Mouse (Mus musculus) forebrain, embryonic 14.5 days (tissue): ENCODE measurements around the gene Mal. TPM values are rescaled to one million over a fixed set of nuclear protein-coding genes. Genes with fewer than 3 reads are reported as not detected.

Experiments used
- ATAC-seq: fragments of 200-750 bp; cut with Nextera tagmentation; 2 replicates; pipeline ENCODE4 v1.8.0; 2017; ENCODE audit warnings: mild to moderate bottlenecking, moderate library complexity
- DNase-seq: peaks from one replicate; pipeline ENCODE4 v3.0.0-alpha.2; 2015; ENCODE audit warnings: low spot score
- H3K27ac ChIP-seq: fragments of 300-500 bp; sonication (generic); 2 replicates; pipeline ENCODE4 v1.5.1; 2014; ENCODE audit warnings: low read depth, mild to moderate bottlenecking, control low read depth, low read length, moderate library complexity
- H3K27me3 ChIP-seq: fragments of 300-500 bp; sonication (generic); replicated peaks from 2 replicates; pipeline ENCODE4 v1.6.1; 2014; ENCODE audit warnings: low read length, control low read depth, mixed read lengths; ENCODE audit not compliant: control insufficient read depth, insufficient read depth
- H3K36me3 ChIP-seq: fragments of 300-500 bp; sonication (generic); 2 replicates; pipeline ENCODE4 v1.6.1; 2014; ENCODE audit warnings: low read length, control low read depth; ENCODE audit not compliant: control insufficient read depth, insufficient read depth
- H3K4me1 ChIP-seq: fragments of 300-500 bp; sonication (generic); 2 replicates; pipeline ENCODE4 v1.6.1; 2014; ENCODE audit warnings: antibody characterized with exemption, low read length, control low read depth; ENCODE audit not compliant: control insufficient read depth, insufficient read depth
- H3K4me2 ChIP-seq: fragments of 300-500 bp; sonication (generic); 2 replicates; pipeline ENCODE4 v1.6.1; 2014; ENCODE audit warnings: mild to moderate bottlenecking, control low read depth, low read length
- H3K4me3 ChIP-seq: fragments of 300-500 bp; sonication (generic); 2 replicates; pipeline ENCODE4 v1.5.1; 2014; ENCODE audit warnings: low read depth, low read length, control low read depth
- H3K9ac ChIP-seq: fragments of 300-500 bp; sonication (generic); 2 replicates; pipeline ENCODE4 v1.6.1; 2014; ENCODE audit warnings: mild to moderate bottlenecking, low read length, control low read depth, moderate library complexity
- H3K9me3 ChIP-seq: fragments of 300-500 bp; sonication (generic); replicated peaks from 2 replicates; pipeline ENCODE4 v1.6.1; 2016; ENCODE audit warnings: low read length, control low read depth, mixed read lengths; ENCODE audit not compliant: control insufficient read depth
- WGBS: fragments of 180-500 bp; shearing (Covaris S2); extraction: QIAGEN DNeasy Blood & Tissue Kit; methylation state at CpG from one replicate; pipeline ENCODE4 v1.1.7; 2014; 5-methylcytosine and 5-hydroxymethylcytosine counted together
- polyA plus RNA-seq: library from polyadenylated mRNA; unstranded; fragments of >200 nt; fragmentation: Nextera tagmentation; extraction: Ambion mirVana; gene quantifications from 2 replicates; pipeline ENCODE4 v1.2.1, GENCODE M21; 2014

Gene Mal
- polyA plus RNA-seq, 1 experiment from 2014 or later = 0.80 TPM

DNA sequence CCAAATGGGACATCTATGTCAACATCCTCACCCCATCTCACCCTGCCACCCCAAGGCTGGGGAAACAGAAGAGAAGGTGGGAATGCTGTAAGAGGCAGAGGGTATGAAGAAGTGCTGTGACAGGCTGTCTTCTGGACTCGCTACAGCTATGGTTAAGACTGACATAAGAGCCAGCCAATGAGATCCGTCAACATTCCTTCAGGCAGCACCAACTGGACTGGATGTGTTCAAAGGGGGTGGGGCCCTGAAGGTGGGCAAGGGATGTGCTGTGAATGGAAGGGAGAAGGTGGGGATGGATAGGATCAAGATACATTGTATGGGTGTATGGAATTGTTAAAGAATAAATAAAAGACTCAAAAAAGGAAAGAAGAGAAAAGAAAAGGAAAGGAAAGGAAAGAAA lies 23.9 kb downstream of the Mal start:
- H3K27me3 ChIP-seq = no peaks in the 10 kb centered on the region
- no peak overlapping the region for H3K4me2 ChIP-seq
- ATAC-seq (no peak), DNase-seq (no peak)
- no peaks in the 10 kb centered on the region for H3K36me3 ChIP-seq
- H3K4me1 ChIP-seq = no peaks in the 10 kb centered on the region
- no peak overlapping the region for H3K4me3 ChIP-seq
- WGBS = 73% methylated on average over 2 of the region's 2 CpGs
- H3K27ac ChIP-seq = no peak overlapping the region
- H3K9ac ChIP-seq = no peak overlapping the region
- H3K9me3 ChIP-seq = no peaks in the 10 kb centered on the region

DNA sequence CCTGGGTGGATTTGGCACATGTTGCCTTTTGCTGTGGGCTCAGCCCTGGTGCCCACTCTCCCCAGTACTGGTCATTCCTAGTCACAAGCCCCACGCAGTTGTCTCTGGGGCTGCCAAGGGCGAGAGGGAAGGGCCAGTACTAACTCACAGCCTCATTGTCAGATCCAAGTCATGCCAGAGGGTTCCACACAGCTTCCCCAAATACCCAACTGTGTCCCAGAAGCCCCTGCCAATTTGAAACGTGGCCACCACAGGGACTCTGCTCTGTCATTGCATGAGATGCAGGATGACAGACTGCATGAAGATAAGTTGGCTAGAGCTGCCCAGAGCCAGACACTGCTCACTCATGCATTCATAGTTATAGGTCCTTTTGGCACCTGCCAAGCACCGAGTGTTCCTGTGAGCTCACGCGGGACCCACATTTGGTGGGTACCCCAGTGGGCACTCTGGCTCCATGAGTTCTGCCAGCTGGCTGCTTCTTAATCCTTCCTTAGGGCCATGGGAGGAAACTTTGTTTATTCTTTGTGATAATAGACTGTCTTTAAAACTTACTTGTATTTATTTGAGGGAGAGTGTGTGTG lies 28.4 kb downstream of the Mal start:
- Histone ChIP-seq H3K4me2 (no peak overlapping the region), H3K27ac (no peak overlapping the region), H3K9ac (no peak overlapping the region), H3K4me1 (no peaks in the 10 kb centered on the region), H3K4me3 (no peak overlapping the region), H3K9me3 (no peaks in the 10 kb centered on the region), H3K36me3 (no peaks in the 10 kb centered on the region), H3K27me3 (no peaks in the 10 kb centered on the region)
- WGBS = 78% methylated on average over 6 of the region's 6 CpGs
- DNase-seq (peak; percentile 8), ATAC-seq (no peak)

DNA sequence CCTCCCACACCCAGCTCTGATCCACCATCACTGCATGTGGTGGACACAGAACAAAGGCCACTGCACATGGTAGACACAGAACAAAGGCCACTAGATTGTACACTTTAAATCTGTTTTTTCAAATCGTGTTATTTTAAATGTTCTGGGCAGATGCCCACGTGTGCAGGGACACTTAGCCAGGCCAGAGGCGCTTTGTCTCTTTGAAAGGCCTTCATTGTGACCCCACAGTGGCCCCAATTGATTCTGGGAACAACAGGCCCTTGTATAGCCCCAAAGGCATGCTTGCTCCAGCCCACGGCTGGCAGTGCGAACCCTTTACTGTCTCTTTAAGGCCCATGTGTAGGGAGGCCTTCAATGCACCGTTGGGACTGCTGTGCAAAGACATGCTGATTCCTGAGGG lies 29.1 kb downstream of the Mal start:
- no peak overlapping the region for H3K4me3 ChIP-seq
- H3K9ac ChIP-seq = no peak overlapping the region
- no peak overlapping the region for H3K27ac ChIP-seq
- 48% methylated on average over 6 of the region's 6 CpGs for WGBS
- H3K9me3 ChIP-seq = no peaks in the 10 kb centered on the region
- H3K4me1 ChIP-seq = no peaks in the 10 kb centered on the region
- no peaks in the 10 kb centered on the region for H3K27me3 ChIP-seq
- ATAC-seq (no peak), DNase-seq (no peak)
- no peak overlapping the region for H3K4me2 ChIP-seq
- H3K36me3 ChIP-seq = no peaks in the 10 kb centered on the region

DNA sequence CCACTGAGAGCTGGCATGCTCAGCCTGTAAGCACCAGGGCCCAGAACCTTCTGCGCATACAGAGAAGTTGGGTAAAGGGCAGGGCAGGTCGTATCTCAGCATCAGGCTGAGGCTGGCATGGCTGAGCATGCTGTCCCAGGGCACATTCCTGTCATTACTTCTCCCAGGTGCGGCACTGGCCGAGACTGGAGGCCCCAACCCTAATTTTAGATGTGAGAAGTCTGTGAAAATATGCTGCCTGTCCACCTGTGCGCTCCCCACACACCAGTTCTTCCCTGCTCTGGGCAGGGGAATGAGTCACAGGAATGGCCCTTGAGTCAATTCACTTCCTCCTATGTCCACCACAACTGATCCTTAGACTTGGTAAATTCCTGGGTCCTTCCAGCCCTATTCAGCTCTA lies 30.8 kb downstream of the Mal start:
- no peaks in the 10 kb centered on the region for H3K4me1 ChIP-seq
- H3K9me3 ChIP-seq = no peaks in the 10 kb centered on the region
- H3K36me3 ChIP-seq = no peaks in the 10 kb centered on the region
- H3K27me3 ChIP-seq = no peaks in the 10 kb centered on the region
- no peak overlapping the region for H3K27ac ChIP-seq
- H3K4me3 ChIP-seq = no peak overlapping the region
- H3K4me2 ChIP-seq = no peak overlapping the region
- ATAC-seq (no peak), DNase-seq (no peak)
- H3K9ac ChIP-seq = no peak overlapping the region
- WGBS = 86% methylated on average over 5 of the region's 5 CpGs

DNA sequence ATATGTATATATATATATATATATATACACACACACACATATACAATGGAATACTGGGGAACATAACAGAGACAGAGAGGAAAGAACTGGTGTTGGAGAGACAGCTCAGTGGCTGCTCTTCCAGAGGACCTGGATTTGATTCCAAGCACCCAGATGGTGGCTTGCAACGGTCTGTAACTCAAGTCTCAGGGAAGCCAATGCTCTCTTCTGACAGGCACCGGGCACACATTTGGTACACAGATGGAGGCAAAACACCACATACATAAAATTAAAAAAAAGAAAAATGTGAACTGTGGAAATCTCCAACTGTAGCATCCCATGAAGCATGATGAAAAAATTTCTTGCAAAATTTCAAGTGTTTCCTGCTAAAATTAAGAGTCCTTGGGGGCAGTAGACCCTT lies 31.7 kb downstream of the Mal start:
- ATAC-seq (no peak), DNase-seq (no peak)
- 89% methylated on average over 2 of the region's 2 CpGs for WGBS
- Histone ChIP-seq H3K27me3 (no peaks in the 10 kb centered on the region), H3K4me2 (no peak overlapping the region), H3K4me1 (no peaks in the 10 kb centered on the region), H3K36me3 (no peaks in the 10 kb centered on the region), H3K4me3 (no peak overlapping the region), H3K9ac (no peak overlapping the region), H3K27ac (no peak overlapping the region), H3K9me3 (no peaks in the 10 kb centered on the region)

DNA sequence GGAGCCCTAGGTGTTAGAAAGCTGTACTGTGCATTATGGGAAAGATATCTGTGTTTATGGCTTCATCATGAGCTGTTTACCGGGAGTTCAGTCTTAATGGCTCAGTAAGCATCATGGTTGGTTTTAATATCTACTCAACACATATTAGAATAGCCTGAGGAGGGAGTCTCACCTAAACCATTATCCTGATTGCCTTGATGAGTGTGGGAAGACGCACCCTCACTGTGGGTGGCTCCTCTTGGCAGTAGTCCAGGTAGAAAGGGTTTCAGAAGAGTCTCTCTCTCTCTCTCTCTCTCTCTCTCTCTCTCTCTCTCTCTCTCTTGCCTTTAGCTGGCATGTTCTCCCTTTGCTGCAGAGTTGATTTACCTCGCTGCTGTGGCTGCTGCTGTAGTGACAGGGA lies 34.4 kb downstream of the Mal start:
- DNase-seq = peak; percentile 16
- no peaks in the 10 kb centered on the region for H3K27me3 ChIP-seq
- H3K9me3 ChIP-seq = no peaks in the 10 kb centered on the region
- no peaks in the 10 kb centered on the region for H3K36me3 ChIP-seq
- no peak overlapping the region for H3K9ac ChIP-seq
- no peak overlapping the region for H3K27ac ChIP-seq
- ATAC-seq = no peak
- H3K4me2 ChIP-seq = no peak overlapping the region
- WGBS = 32% methylated on average over 3 of the region's 3 CpGs
- H3K4me1 ChIP-seq = no peaks in the 10 kb centered on the region
- no peak overlapping the region for H3K4me3 ChIP-seq

DNA sequence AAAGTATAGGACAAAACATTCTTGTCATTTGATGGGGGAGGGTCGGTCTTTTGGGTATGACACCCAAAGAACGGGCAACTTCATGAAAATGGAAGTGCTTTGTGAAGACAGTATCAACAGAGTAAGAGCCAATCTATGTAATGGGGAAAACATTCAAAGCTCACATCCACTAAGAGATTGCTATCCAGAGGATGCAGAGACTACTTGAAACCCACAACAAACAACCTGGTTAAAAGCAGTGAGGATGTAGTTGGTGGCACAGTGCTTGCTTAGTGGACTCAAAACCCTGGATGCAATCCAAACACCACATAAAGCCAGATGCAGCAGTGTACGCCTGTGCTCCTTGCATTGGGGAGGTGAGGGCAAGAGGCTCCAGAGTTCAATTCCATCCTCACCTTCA lies 37.2 kb downstream of the Mal start:
- Histone ChIP-seq H3K9ac (no peak overlapping the region), H3K4me3 (no peak overlapping the region), H3K27me3 (no peaks in the 10 kb centered on the region), H3K27ac (no peak overlapping the region), H3K9me3 (no peaks in the 10 kb centered on the region), H3K4me2 (no peak overlapping the region), H3K36me3 (no peaks in the 10 kb centered on the region), H3K4me1 (no peaks in the 10 kb centered on the region)
- WGBS = 83% methylated on average over 3 of the region's 3 CpGs
- DNase-seq (no peak), ATAC-seq (no peak)

DNA sequence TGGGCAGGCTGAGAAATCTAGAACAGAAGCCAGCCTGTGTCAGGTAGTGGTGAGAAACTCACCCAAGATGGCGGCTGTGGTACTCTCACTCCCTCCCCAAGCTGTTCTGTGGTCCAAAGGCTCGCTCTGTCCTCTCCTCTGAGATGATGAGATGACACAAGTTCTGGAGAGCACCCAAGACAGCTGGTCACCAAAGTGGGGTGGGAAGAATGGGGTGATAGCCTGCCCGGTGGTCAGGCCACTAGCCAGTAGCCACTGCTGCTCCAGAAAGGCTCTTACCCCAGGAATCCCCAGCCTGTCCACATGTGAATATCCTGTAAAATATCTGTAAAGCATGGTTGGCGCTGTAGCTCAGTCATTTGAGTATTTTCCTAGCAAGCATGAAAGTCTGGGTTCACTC lies 44.2 kb downstream of the Mal start:
- H3K36me3 ChIP-seq = no peaks in the 10 kb centered on the region; the same call in 1 of the 2 replicates
- no peak overlapping the region for H3K9ac ChIP-seq
- no peak overlapping the region for H3K4me2 ChIP-seq
- no peak for DNase-seq
- no peaks in the 10 kb centered on the region for H3K4me1 ChIP-seq
- 91% methylated on average over 4 of the region's 4 CpGs for WGBS
- H3K4me3 ChIP-seq = no peak overlapping the region
- ATAC-seq = no peak
- no peak overlapping the region for H3K27ac ChIP-seq
- H3K9me3 ChIP-seq = no peaks in the 10 kb centered on the region
- H3K27me3 ChIP-seq = no peaks in the 10 kb centered on the region

DNA sequence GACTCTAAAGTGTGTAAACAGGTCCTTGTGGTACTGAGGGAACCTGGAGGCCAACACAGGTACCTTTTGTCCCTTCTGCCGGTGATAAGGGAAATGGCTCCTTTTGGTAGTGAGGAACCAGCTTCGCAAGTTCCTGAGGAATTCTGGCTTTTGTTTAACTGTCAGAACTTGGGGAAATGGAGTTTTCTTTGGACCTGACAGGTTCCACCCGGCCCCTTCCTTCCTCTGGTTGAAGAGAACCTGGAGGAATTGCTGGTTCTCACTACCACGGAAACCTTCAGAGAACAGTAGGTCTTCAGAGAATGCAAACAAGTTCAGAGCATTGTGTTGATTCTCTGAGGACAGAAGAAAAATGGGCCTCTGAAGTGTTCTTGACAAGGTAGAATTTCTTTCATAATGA lies 45.1 kb downstream of the Mal start:
- WGBS = 86% methylated on average over 4 of the region's 4 CpGs
- no peak for ATAC-seq
- no peak overlapping the region for H3K9ac ChIP-seq

More for the DNA sequence above, 45.1 kb downstream of the Mal start:
- DNase-seq = no peak
- Histone ChIP-seq H3K4me3 (no peak overlapping the region), H3K9me3 (no peaks in the 10 kb centered on the region), H3K27me3 (no peaks in the 10 kb centered on the region), H3K27ac (no peak overlapping the region), H3K4me1 (no peaks in the 10 kb centered on the region), H3K4me2 (no peak overlapping the region), H3K36me3 (peaks cover 4% of the 10 kb centered on the region; the same call in 1 of the 2 replicates)
